Mouse (Mus musculus): ENCODE measurements around the gene Zpbp2. TPM values are rescaled to one million over a fixed set of nuclear protein-coding genes. Genes with fewer than 3 reads are reported as not detected.

The Zpbp2 gene
- polyA plus RNA-seq, 1 experiment from 2014 or later = not detected

DNA sequence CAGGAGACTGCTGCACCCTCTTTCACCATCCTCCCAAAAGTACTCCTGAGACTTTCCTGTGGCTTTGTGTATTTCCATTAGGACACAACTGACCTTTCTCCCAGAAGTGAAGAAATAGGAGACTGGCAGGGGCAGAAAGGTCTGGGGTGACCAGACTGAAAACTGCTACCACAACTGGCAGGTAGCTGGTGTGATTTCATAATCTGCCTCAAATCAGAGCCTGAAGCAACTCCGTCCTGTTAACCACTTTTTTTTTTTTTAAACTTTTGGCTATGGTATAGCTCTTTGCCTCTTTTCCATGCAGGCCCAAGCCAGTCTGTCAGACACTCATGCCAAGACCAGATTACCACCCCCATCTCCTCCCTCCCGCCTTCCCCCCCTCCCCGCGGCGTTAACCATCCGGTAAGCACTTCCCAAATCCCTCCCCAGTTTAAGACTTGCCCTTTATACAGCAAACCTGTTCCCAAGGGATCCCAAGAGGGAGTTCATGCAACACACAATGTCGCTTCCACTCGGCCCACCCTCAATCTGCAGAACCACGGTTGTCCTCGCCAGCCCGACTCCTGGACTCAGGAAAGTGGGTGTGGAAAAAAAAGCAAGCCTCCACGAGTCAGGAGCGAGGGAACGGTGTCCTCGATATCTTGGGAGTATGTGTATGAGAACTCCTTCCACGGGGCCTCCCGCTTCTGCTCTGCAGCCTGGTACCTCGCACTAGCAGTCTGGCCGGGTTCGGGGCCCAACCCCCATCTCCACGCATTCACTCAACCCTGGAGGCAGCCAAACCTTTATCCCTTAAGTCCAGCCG lies 35.4 kb downstream of the Zpbp2 start:
- H3K4me3 ChIP-seq (replicated peaks) = peak overlapping the region; percentile 77
- H3K4me2 ChIP-seq = peak overlapping the region; percentile 88
- 2% methylated on average over 22 of the region's 22 CpGs for WGBS
- H3K27me3 ChIP-seq = peaks cover 8% of the 10 kb centered on the region; the same call in 1 of the 2 replicates
- no peaks in the 10 kb centered on the region for H3K9me3 ChIP-seq
- peaks cover 33% of the 10 kb centered on the region for H3K4me1 ChIP-seq
- ATAC-seq (ENCODE audit: low FRiP score) = peak; percentile 19; the same call in 1 of the 2 replicates
- H3K36me3 ChIP-seq (replicated peaks) = peaks cover 29% of the 10 kb centered on the region
- peak overlapping the region; percentile 86 for H3K27ac ChIP-seq
- peak overlapping the region; percentile 84 for H3K9ac ChIP-seq

DNA sequence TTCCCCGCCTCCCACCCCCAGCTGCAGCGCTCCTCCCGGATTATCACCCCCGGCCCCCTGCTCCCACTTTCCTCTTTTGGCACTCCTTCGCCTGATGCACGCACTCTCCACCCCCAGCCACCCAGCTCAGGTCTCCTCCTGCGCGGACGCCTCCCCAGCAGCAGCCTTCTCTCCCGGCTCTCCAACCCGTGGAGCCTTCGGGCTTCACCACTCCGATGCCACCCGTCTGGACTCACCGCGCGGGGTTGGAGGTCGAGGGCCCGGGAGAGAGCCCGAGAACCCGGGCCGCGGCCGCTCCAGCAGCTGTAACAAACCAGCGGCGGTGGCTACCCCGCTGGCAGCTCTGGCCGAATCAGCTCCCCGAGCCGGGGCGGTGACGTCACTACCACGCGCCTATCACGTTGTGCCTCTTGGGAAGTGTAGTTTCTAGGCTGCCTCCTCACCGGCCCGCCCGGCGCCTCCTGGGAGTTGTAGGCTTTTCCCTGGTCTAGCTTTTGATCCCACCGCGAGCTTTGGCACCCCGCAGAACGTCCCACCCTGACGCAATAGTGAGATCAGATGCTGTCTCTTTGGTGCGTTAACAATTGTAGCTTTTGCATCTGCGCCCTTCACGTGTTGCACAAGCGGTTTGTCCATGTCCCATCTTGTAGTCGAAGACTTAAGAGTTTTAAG lies 36.1 kb downstream of the Zpbp2 start, which contains the start of gene Ormdl3:
Gene Ormdl3 (minus strand): TSS at position 477 of the 672 bp plus-strand sequence.
- peak within 1 kb of the TSS; percentile 77 for H3K4me3 ChIP-seq (replicated peaks)
- peak within 1 kb of the TSS; percentile 84 for H3K9ac ChIP-seq
- peak within 1 kb of the TSS; percentile 86 for H3K27ac ChIP-seq
- under 1% methylated on average over 49 of the region's 49 CpGs for WGBS
- H3K9me3 ChIP-seq = no peaks in the 10 kb centered on the region
- peak within 1 kb of the TSS; percentile 88 for H3K4me2 ChIP-seq
- ATAC-seq (ENCODE audit: low FRiP score) = peak; percentile 97
- H3K36me3 ChIP-seq (replicated peaks) = peaks cover 22% of the 10 kb centered on the region
- H3K27me3 ChIP-seq = peaks cover 9% of the 10 kb centered on the region; the same call in 1 of the 2 replicates
- H3K4me1 ChIP-seq = peaks cover 33% of the 10 kb centered on the region

DNA sequence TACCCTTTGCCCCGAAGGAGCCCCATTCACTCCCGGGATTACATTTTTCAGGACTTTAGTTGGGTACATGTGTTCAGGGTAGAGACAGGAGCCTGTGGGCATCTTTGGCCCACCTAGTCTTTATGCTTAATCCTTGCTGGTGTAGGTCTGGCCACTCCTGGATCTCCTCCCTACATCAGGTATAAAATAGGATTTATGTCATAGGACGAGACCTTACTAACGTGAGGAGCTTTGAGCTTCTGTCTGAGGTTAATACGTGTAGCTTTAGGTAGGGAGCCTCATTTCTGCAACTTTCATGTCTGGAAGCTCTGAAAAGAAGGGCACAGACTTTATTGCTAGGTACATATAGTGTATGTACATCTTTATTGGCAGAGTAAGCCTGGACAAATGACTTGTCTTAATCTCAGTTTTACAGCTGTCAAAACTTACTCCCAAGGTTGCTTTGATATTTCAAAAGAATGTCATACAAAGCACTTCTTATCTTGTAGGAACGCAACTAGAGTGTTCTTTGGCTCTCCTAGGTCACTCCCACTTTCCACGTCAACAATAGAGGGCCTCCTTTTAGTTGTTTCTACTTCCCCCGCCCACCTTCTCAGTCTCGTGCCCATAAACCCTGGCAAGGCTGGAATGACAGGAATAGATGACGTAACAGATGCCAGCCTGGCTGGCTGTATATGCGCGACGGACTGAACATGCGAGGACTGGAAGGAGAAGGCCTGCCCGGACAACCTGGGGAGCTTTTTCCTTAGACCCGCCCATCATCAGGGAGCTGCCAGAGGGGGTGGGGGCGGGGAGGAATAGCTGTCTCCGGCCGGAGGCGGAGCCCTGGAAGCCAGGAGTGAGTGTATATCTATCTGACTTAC lies 37.0 kb downstream of the Zpbp2 start:
- Histone ChIP-seq H3K4me2 (peak overlapping the region; percentile 88), H3K4me3 (replicated peaks) (peak overlapping the region; percentile 77), H3K4me1 (peaks cover 33% of the 10 kb centered on the region), H3K9ac (peak overlapping the region; percentile 84), H3K27ac (peak overlapping the region; percentile 86; the same call in 1 of the 2 replicates), H3K36me3 (replicated peaks) (peaks cover 13% of the 10 kb centered on the region), H3K27me3 (peaks cover 12% of the 10 kb centered on the region; the same call in 1 of the 2 replicates), H3K9me3 (no peaks in the 10 kb centered on the region)
- ATAC-seq (ENCODE audit: low FRiP score) = peak; percentile 12; the same call in 1 of the 2 replicates
- 5% methylated on average over 20 of the region's 20 CpGs for WGBS

DNA sequence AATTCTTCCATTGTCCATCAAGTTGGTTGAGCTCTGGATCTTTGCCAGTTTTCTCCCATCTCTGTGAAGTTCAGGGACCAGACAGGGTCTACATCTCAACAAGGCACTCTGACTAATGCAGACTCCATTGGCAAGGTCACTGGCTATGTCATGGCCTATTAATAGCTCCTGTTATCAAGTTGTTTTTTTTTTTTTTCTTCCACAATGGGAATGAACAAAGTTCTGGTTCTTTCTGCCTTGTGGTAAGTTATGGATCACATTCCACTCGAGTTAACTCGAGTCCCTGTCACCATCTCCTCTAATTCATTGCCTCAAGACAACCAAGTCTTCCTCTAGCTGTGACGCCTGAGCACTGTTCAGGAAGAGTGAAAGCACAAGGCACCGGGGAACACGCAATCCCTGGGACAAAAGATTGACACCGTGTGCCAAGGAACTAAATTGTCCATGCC lies 38.0 kb downstream of the Zpbp2 start:
- no peak for ATAC-seq (ENCODE audit: low FRiP score)
- Histone ChIP-seq H3K9me3 (no peaks in the 10 kb centered on the region), H3K27ac (no peak overlapping the region), H3K27me3 (peaks cover 12% of the 10 kb centered on the region; the same call in 1 of the 2 replicates), H3K4me3 (replicated peaks) (no peak overlapping the region), H3K36me3 (replicated peaks) (peaks cover 3% of the 10 kb centered on the region; the same call in 1 of the 2 replicates), H3K4me1 (peaks cover 33% of the 10 kb centered on the region), H3K9ac (no peak overlapping the region), H3K4me2 (no peak overlapping the region)
- WGBS = 69% methylated on average over 6 of the region's 6 CpGs

DNA sequence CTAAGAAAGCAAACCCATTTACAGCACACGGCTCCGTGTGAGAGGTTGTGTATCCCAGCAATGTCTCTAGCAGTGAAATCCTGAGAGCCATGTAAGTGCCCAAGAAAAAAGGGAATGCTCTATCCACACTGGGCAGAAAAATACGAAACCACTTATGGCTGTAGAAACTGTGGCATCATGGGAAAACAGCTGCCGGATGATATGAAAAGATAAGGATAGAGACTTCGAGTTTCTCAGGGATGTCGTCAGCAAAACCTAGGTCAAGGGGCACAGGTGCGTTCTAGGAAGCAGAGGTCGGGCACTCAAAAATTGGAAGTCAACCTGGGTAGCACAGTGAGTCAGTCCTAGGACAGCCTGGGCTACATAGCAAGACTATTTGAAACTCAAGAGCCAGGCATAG lies 38.4 kb downstream of the Zpbp2 start:
- Histone ChIP-seq H3K36me3 (replicated peaks) (no peaks in the 10 kb centered on the region), H3K4me2 (no peak overlapping the region), H3K4me1 (peaks cover 33% of the 10 kb centered on the region), H3K27ac (no peak overlapping the region), H3K9me3 (no peaks in the 10 kb centered on the region), H3K4me3 (replicated peaks) (no peak overlapping the region), H3K27me3 (peaks cover 12% of the 10 kb centered on the region; the same call in 1 of the 2 replicates), H3K9ac (no peak overlapping the region)
- no peak for ATAC-seq (ENCODE audit: low FRiP score)
- 85% methylated on average over 8 of the region's 8 CpGs for WGBS

DNA sequence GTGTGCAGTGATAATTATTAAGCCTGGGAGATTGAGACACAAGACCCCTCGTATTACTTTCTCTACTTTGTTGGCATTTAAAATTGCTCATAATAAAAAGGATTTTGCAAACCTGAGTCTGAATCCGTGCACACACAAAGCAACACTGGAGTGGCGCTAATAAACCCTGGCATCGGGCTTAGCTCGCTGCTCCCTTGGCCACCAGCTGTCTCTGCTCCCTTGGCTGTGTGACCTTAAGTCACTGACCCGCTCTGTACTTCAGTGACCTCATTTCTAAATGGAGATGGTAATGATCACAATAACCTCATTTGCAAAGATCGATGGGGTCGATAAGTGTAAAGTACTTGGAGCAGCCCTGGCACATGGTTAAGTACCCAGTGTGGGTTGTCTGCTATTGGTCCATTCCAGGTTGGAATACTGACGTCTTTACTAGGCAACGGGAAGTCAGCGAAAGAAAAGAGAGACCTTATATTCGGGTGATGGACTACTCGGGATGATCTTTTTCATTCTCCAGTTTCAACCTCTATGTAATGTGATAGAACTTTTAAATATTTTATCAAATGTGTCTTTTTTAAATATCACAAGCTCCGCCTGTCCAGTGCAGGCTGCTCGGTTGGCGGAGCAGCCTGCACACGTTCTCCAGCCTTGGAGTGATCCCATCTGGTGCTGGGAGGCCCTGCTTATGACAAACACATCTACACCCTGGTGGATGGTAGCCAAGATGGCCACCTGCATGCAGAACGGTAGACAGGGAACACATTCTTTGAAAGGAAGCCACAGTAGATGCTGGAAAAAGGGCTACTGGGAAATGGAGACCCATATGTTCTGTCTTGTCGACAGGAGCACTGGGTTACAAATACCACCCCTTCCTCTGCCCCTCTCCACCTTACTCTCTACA lies 39.9 kb downstream of the Zpbp2 start:
- Histone ChIP-seq H3K36me3 (replicated peaks) (no peaks in the 10 kb centered on the region), H3K27ac (no peak overlapping the region), H3K27me3 (peaks cover 12% of the 10 kb centered on the region; the same call in 1 of the 2 replicates), H3K4me1 (peaks cover 20% of the 10 kb centered on the region), H3K9ac (no peak overlapping the region), H3K4me3 (replicated peaks) (no peak overlapping the region), H3K9me3 (no peaks in the 10 kb centered on the region), H3K4me2 (no peak overlapping the region)
- 81% methylated on average over 19 of the region's 19 CpGs for WGBS
- no peak for ATAC-seq (ENCODE audit: low FRiP score)

DNA sequence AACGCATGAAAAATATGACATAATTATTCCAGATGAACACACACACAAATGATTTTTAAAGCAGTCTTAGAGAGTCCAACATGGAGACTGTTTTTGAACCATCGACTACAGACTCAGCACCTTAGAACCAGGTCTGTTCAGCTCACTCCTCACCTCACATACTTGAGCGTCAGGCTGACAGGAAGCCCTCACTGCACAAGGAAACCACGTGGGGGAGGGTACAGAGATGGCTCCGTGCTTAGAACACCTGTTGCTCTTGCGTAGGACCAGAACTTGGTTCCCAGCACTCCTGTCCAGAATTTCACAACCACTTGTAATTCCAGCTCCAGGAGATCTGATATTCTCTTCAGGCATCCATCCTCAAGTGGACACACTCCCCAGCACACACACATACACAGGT lies 44.1 kb downstream of the Zpbp2 start:
- Histone ChIP-seq H3K9ac (no peak overlapping the region), H3K27me3 (peaks cover 26% of the 10 kb centered on the region), H3K36me3 (replicated peaks) (no peaks in the 10 kb centered on the region), H3K4me3 (replicated peaks) (no peak overlapping the region), H3K9me3 (no peaks in the 10 kb centered on the region), H3K4me1 (no peaks in the 10 kb centered on the region), H3K4me2 (no peak overlapping the region), H3K27ac (no peak overlapping the region)
- ATAC-seq (ENCODE audit: low FRiP score) = no peak
- WGBS = 77% methylated on average over 6 of the region's 6 CpGs

DNA sequence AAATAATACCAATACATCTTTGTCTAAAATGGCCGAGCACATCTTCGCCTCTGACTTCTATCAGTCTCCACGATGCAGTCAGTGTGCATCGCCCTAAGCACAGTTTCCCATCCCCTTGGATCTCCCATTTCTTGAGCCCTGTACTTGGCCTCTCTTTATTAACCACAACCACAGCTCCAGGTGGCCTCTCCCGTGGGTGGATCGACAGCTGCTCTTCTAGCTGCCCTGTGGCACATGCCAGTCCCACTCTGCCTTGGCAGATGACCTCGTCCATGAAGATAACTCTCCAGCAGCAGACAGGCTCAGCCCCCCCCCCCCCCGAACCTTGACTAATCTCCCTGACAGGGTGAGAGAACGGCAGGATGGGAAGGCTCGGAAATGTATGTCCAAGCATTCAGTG lies 44.6 kb downstream of the Zpbp2 start:
- 86% methylated on average over 10 of the region's 10 CpGs for WGBS
- no peak overlapping the region for H3K4me3 ChIP-seq (replicated peaks)
- H3K4me1 ChIP-seq = no peaks in the 10 kb centered on the region
- H3K36me3 ChIP-seq (replicated peaks) = no peaks in the 10 kb centered on the region
- no peak overlapping the region for H3K27ac ChIP-seq
- H3K27me3 ChIP-seq = peaks cover 30% of the 10 kb centered on the region
- no peaks in the 10 kb centered on the region for H3K9me3 ChIP-seq
- no peak for ATAC-seq (ENCODE audit: low FRiP score)
- H3K4me2 ChIP-seq = no peak overlapping the region
- H3K9ac ChIP-seq = no peak overlapping the region

DNA sequence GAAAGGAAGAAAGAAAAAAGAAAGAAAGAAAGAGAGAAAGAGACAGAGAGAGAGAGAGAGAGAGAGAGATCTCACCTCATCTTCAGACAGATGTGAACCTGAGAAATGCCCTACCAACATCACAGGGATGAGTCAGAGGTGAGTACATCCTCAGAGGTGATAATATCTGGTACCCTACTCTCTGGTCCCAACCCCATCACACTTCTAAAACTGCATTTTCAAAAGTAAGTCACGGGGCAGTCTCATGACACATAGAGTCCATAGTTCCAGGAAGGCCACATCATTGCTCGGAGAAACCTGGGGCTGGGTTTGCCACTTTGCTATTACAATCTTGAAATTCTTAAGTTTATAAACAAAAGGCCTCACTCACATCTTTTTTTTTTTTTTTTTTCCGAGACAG lies 45.1 kb downstream of the Zpbp2 start:
- peaks cover 34% of the 10 kb centered on the region for H3K27me3 ChIP-seq
- no peaks in the 10 kb centered on the region for H3K4me1 ChIP-seq
- H3K9me3 ChIP-seq = no peaks in the 10 kb centered on the region
- no peaks in the 10 kb centered on the region for H3K36me3 ChIP-seq (replicated peaks)
- no peak overlapping the region for H3K4me2 ChIP-seq
- H3K9ac ChIP-seq = no peak overlapping the region
- ATAC-seq (ENCODE audit: low FRiP score) = no peak
- H3K27ac ChIP-seq = no peak overlapping the region
- H3K4me3 ChIP-seq (replicated peaks) = no peak overlapping the region
- 80% methylated on average over 3 of the region's 3 CpGs for WGBS

DNA sequence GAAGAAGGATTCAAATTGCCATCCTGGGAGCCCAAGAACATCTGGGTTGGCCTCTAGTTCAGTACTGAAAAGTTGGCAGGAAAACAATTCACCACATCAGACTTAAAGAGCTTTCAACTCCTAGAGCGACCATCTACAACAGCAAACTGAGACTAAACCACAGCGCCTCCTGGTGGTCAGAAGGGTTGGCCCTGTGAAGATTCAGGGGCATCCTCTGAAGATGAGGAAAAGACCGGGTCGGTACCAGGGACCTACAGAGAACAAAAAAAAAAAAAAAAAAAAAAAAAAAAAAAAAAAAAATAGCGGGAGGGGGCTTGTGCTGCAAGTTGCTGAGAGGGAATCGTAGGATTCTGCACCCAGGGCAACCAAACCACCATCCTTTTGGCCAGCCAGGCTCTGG lies 46.5 kb downstream of the Zpbp2 start:
- Histone ChIP-seq H3K4me1 (peaks cover 5% of the 10 kb centered on the region), H3K4me3 (replicated peaks) (no peak overlapping the region), H3K4me2 (no peak overlapping the region), H3K27ac (no peak overlapping the region), H3K9me3 (no peaks in the 10 kb centered on the region), H3K36me3 (replicated peaks) (no peaks in the 10 kb centered on the region), H3K27me3 (peaks cover 37% of the 10 kb centered on the region), H3K9ac (no peak overlapping the region)
- WGBS = 38% methylated on average over 5 of the region's 6 CpGs
- no peak for ATAC-seq (ENCODE audit: low FRiP score)

DNA sequence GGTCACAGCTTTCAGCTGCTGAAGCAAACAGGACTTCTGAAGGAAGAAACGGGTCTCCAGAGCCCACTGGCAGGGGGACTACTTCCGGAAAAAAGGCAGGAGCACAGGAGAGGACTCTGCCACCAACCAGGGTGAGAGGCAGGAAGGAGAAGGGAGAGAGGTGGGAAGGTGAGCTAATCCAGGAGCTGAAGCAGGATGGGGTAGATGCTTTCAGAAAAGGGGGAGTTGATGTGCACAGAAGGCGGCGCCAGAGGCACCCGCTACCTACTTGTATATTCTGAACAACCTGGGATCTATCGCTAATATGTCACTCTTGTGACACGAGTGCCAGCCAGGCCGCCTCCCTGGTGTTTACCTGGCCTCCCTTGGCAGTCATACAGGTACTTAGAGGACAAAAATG lies 47.1 kb downstream of the Zpbp2 start, which contains the start of gene Lrrc3c:
Gene Lrrc3c (plus strand): TSS at position 301 of the 400 bp plus-strand sequence.
- no peaks in the 10 kb centered on the region for H3K36me3 ChIP-seq (replicated peaks)
- 91% methylated on average over 8 of the region's 8 CpGs for WGBS
- H3K27me3 ChIP-seq = peaks cover 34% of the 10 kb centered on the region
- no peak within 1 kb of the TSS for H3K27ac ChIP-seq
- no peak within 1 kb of the TSS for H3K4me2 ChIP-seq
- H3K4me1 ChIP-seq = peaks cover 8% of the 10 kb centered on the region
- H3K9ac ChIP-seq = peak within 1 kb of the TSS; percentile 25; the same call in 1 of the 2 replicates
- no peak for ATAC-seq (ENCODE audit: low FRiP score)
- no peaks in the 10 kb centered on the region for H3K9me3 ChIP-seq
- no peak within 1 kb of the TSS for H3K4me3 ChIP-seq (replicated peaks)

Data from forebrain, embryonic 12.5 days (tissue).